Mouse (Mus musculus) lung, postnatal 14 days (tissue): ENCODE data around the gene Atg7.
"Not testable (repeated sequence)": the region's sequence is repeated elsewhere in the genome, so short reads cannot be mapped to it uniquely, and the experiment has no call there.

Experiments used
- DNase-seq: peaks from one replicate; pipeline ENCODE4 v3.0.0; 2021

Atg7 gene

DNA sequence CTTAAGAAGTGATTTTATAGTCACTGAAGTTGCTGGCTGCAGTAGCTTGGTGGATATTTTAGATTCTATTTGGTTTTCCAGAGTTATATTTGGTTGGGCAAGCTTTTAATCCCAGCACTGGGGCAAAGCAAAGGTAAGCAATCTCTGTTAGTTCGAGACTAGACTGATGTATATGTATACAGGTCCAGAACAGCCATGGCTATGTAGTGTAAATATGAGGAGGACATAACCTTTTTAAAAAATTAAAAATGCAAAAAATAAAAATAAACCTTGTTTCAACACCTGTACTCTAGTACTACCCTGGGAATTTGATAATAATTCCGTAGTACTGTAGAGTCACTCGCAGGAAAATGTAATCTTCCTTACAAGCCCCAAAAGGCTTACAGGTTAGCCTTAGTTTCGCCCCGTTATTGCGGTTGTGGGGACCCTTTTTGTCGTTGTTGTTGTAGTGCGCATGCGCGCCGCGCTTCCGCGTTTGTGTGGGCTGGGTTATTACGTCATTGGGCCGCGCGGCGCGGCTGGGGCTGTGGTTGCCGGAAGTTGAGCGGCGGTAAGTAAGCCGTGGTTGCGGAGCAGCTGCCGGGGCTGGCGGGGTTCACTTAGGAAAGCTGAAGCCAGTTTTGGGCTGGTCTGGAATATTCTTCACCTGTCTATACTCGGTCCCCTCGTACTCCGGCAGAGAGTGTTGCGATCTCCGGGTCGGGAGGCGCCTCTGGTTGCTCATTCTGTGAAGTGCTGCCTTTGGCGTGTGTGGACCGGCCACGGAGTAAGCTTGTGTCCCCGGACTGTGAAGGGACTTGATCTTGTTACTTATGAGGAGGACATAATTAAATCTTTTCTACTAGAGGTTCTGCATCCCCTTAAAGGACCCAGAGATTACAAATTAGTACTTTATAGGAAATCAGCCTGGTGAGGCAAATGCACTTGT, at the start of gene Atg7:
Atg7 (plus strand) TSS at position 497 of the 928 bp plus-strand sequence.
- DNase-seq, result peak; percentile 94

DNA sequence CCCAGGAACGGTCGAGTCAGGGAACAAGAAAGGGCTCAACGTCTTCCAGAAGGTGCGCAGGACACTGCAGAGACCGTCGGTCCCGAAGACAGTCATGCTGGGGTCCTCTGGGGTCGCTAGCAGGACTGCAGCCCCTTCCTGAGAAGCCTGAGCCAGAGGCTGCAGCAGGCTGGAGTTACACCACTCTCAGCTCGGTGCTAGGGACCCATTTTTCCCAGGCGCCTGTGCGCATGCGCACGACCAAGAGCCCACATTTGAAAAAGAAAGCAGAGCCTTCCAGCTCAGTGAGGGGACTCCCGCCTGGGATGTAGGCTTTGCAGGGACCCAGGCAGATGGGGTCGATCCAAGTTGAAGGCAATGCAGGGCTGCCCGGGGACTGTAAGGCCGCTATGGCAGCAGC, 28.8 kb upstream of the Atg7 start:
- DNase-seq, result peak; percentile 74

DNA sequence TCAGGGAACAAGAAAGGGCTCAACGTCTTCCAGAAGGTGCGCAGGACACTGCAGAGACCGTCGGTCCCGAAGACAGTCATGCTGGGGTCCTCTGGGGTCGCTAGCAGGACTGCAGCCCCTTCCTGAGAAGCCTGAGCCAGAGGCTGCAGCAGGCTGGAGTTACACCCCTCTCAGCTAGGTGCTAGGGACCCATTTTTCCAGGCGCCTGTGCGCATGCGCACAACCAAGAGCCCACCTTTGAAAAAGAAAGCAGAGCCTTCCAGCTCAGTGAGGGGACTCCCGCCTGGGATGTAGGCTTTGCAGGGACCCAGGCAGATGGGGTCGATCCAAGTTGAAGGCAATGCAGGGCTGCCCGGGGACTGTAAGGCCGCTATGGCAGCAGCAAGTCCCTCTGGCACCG, 9.0 kb upstream of the Atg7 start:
- DNase-seq, result not testable (repeated sequence)

DNA sequence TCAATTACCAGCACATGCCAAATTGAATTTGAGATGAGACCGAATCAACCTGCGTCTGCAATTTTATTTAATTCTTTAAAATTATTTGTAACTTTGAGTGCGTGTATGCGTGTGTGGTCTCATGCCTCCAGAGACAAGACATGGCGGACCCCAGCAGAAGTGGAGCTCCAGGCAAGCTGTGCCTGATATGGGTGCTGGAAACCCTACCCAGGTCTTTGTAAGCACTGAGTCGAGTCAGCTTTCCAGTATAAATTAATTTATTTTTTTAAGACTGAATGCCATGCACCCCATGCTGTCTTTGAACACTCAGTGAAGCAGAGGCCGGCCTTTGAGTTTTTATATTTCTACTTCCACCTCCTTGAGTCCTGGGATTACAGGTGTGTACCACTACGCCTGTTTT, 819 bp downstream of the Atg7 start:
- DNase-seq, result no peak

GRCm38 (mm10) chr6:114644531-114644930, 1.6 kb downstream of the Atg7 start:
- no peak for DNase-seq

DNA sequence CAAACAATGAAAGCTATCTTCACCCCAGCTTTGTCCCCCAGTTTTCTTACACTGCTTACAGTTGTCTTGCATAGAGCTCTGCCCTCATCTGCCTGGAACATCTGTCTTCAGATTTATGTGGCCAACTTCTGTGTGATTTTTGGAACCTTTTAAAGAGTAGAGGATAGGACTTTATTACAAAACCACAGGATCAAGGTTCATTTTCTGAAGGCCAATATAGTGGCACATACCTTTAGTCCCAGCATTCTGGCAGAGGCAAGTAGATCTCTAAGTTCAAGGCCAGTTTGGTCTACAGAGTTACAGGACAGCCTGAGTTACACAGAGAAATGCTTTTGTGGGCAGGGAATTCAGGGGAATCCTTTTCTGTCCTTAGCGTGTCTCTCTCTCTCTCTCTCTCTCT, 3.3 kb downstream of the Atg7 start:
- DNase-seq, result no peak

GRCm38 (mm10) chr6:114647011-114647410, 4.1 kb downstream of the Atg7 start:
- no peak for DNase-seq

- DNase-seq, result no peak
These were observed 5.6 kb downstream of the Atg7 start for GRCm38 (mm10) chr6:114648352-114649030.

DNA sequence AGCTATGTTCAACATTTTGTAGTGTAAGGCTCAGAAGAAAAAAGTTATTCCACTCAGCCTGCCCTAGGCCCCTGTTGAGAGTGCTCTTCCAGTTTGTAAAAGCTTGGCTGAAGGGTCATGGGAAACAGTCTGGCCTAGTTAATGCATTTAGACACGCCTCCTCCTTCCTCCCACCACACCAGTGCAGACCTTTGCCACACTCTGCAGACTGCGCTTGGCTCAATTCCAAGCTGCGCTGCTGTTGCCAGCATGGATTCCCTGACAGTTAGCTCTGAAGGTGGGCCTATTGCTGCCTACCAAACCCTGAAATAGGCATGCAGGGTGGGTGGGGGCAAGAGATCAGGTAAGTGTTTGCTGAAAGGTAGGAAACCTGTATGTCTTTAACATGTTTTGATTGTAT, 9.3 kb downstream of the Atg7 start:
- no peak for DNase-seq

DNA sequence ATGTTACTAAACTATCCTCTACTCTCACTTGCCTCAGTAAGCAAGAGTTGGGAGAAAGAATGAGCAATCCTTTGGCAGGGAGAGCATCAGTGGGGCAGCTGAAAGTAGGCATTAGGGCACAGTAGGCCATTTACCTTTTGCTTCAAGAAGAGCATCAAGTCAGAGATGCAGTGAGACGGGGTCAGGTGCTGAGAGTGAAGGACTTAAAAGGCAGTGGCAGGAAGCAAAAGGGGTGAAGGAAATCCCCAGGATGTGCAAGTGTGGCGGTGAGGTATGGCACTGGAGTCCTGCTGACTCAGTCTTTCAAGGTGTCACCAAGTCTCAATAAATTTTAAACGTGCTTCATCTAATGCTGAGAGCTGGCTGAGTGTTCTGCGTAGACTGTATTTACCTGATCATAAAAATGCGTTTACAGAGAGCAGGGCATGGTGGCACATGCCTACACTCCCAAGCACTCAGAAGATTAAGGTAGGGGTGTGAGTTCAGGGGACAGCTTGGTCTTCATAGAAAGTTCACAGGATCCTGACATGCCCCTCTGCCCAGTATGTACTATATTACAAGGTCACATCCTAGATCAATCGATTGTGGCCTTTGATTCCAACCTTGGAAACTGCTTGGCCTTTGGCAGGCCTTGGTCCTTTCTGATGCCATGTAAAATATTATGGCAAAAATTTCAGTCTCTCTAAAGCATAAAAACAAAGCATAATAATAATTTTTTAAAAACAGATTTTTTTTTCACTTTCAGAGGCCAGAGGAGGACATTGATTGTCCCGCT, 14.1 kb downstream of the Atg7 start:
- DNase-seq, result no peak

DNA sequence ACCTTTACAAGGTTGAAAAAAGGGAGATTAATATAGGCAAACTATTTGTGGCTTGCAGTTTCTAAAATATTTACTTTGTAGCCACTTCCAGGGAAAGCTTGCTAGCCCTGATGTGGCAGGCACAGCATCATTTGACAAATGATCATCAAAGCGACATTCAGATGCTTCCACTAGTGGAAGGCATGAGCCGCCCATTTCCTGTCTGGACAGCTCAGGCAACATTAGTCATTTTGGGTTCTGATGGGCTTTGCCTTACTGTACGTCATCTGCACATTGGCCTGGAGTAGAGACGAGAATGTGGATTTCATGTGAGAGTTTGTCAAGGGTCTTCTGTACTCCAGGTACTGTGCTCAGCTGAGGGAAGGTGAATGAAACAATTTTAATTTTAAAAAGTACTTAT, 14.9 kb downstream of the Atg7 start:
- DNase-seq, result no peak

- no peak for DNase-seq
These were observed 16.5 kb downstream of the Atg7 start for GRCm38 (mm10) chr6:114659278-114659991.

GRCm38 (mm10) chr6:114659992-114660800, 17.3 kb downstream of the Atg7 start:
- no peak for DNase-seq

- DNase-seq, result no peak
These were observed 20.8 kb downstream of the Atg7 start for GRCm38 (mm10) chr6:114663707-114664106.

- DNase-seq, result no peak
These were observed 21.8 kb downstream of the Atg7 start for GRCm38 (mm10) chr6:114664716-114665115.

DNA sequence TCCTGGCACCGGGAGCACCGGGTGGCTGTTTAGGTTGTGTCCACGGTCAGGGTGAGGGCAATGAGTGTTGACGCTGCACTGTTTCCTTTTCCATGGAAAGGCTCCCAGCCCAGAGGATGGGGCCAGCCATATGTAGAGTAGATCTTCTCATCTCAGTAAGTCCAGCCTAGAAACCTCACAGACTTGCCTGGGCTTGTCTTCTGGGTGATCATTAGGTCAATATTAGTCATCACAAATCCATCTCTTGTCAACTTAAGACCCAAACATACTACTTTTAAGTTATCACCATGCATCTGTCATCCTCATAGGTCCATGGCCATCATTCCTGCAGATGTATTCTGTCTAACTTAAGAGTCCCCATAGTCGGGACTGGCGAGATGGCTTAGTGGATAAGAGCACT, 24.6 kb downstream of the Atg7 start:
- DNase-seq, result no peak

DNA sequence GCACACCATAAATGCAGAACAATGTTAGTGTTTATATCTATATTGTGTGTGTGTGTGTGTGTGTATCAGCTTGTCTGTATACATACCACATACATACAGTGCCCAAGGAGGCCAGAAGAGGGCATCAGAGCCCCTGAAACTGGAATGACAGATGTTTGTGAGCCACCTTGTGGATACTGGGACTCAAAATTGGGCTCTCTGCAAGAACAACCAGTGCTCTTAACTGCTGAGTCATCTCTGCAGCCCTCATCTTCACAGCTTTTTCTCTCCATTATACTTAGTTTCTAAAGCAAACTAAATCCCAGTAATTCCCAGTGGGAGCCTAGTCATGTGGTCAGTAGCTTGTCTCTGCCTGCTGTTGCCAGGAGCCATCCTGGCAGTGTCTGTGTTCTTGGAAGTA, 31.9 kb downstream of the Atg7 start:
- DNase-seq, result no peak

DNA sequence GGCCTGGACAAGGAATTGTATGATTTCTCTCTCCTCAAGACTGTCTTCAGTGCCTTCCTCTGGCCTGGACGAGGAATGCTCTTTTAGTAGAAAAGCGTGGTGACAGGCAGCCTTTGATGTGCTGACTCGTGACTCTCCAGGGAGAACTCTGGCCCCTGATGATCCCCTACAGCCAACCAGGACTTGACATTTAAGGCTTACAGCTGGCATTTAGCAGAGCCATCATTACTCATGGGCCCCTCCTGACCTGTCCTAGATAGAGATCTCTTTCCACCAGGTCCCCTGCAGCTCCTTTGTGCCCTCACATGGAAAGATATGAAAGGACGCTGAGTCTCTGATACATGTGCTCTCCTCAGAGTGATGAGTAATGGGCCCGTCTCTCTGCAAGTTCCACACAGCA, 33.2 kb downstream of the Atg7 start:
- DNase-seq, result no peak

GRCm38 (mm10) chr6:114682092-114682711, 39.3 kb downstream of the Atg7 start:
- no peak for DNase-seq

DNA sequence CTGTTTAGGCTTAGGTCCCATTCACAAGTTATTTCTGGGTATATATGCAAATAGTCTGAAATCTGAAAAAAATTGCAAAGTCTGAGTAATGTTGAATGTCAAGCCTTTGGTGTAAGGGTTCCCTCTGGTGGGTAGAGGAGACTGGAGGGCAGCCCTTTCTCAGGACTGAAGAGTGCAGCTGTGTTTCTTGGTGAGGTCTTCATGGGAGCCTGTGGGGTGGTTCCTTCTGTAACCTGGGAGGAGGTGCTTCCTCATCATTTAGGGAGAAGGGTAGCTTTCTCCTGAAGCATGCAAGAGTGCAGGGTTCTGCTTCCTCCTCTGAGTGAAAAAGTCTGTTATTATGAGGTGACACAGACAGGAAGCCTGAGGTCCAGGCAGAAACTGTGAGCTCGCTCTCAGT, 40.8 kb downstream of the Atg7 start:
- DNase-seq, result no peak

DNA sequence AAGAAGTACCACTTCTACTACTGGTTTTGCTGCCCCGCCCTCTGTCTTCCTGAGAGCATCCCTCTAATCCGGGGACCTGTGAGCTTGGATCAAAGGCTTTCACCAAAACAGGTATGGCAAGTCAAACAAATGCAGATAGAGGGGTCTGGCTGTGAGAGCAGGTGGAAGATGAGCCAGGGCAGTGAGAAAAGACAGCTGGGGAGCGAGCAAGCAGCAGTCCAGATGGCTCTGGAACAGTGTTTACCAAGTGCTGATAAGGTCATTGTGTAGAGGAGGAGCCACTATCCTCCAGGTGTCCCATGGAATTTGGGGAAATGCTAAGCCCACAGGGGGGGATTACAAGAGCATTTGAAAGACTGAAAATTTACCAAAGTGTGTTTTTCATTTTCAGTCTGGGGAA, 41.5 kb downstream of the Atg7 start:
- DNase-seq, result no peak
